In the genomic region with DNA sequence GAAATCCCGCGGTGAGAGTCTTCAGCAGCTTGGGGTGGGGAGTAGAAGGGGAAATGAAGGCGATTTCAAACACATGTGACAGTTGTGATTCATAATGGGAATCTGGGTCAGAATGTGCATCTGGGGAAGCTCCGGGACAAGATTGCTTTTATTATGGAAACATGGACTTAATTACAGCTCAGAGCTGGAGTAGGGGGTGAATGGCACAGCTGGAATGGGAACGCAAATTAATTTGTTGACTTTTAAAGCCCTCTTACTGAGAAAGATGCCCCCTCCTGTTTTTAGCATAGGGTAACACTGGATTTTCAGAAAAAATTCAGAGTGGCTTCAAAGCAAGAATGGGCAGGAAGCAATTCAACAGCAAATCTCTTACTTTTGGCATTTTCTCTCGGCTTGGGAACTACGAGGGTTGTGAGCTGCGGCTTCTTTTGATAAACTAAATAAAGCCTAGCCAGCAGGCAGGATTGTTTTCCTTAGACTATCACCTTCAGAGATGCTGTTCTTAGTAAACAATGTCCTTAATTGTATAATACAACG, we compare ENCODE assay signal across 12 mouse cellular contexts.
A peak's percentile ranks its signal among the peaks of the same experiment; 100 is the strongest.
DNase-seq lines count a peak whose midpoint lies in the region; ATAC-seq lines count a peak whose summit lies in the region.
"Had no signal": no experiment of that assay in that cellular context is flagged by ENCODE, and none has a peak within 500 bp of the region (broad histone marks: within the 10 kb centered on the region; RNA-seq: fewer than 3 reads in every experiment).

No protein-coding gene starts in this region.

- H3K4me1 ChIP-seq in midbrain, embryonic 11.5 days (ENCODE audit: control insufficient read depth, insufficient read depth, low read length): no peaks in the 10 kb centered on the region
- peaks cover 9% of the 10 kb centered on the region for H3K4me1 ChIP-seq in midbrain, embryonic 10.5 days
- 0 out of 2 replicates have a peak, but pooled peaks cover 3% of the 10 kb centered on the region for H3K4me1 ChIP-seq in embryonic facial prominence, embryonic 15.5 days
- H3K4me1 ChIP-seq in limb, embryonic 13.5 days: 0 out of 2 replicates have a peak, but pooled peaks cover 8% of the 10 kb centered on the region

- H3K9me3 ChIP-seq in midbrain, embryonic 11.5 days (ENCODE audit: control insufficient read depth, low read length): no peaks in the 10 kb centered on the region
- no peaks in the 10 kb centered on the region for H3K9me3 ChIP-seq in midbrain, embryonic 10.5 days (replicated peaks)
- no peaks in the 10 kb centered on the region for H3K9me3 ChIP-seq in embryonic facial prominence, embryonic 15.5 days (replicated peaks)
- no peaks in the 10 kb centered on the region for H3K9me3 ChIP-seq in limb, embryonic 13.5 days

- no peak overlapping the region for H3K4me2 ChIP-seq in midbrain, embryonic 11.5 days
- H3K4me2 ChIP-seq in embryonic facial prominence, embryonic 15.5 days (replicated peaks): peak overlapping the region; percentile 28
- H3K4me2 ChIP-seq in limb, embryonic 13.5 days (replicated peaks): 0 out of 2 replicates have a peak overlapping the region, but pooled peaks have one; percentile 4

- H3K36me3 ChIP-seq in midbrain, embryonic 11.5 days (ENCODE audit: control insufficient read depth, insufficient read depth, low read length): no peaks in the 10 kb centered on the region
- no peaks in the 10 kb centered on the region for H3K36me3 ChIP-seq in midbrain, embryonic 10.5 days
- no peaks in the 10 kb centered on the region for H3K36me3 ChIP-seq in embryonic facial prominence, embryonic 15.5 days
- H3K36me3 ChIP-seq in limb, embryonic 13.5 days: no peaks in the 10 kb centered on the region

- H3K27ac ChIP-seq in midbrain, embryonic 11.5 days (ENCODE audit: low read depth, low read length): no peak overlapping the region
- no peak overlapping the region for H3K27ac ChIP-seq in midbrain, embryonic 10.5 days (replicated peaks)
- no peak overlapping the region for H3K27ac ChIP-seq in embryonic facial prominence, embryonic 15.5 days (replicated peaks)
- H3K27ac ChIP-seq in limb, embryonic 13.5 days: no peak overlapping the region
- H3K27ac ChIP-seq: liver, embryonic 14.5 days had no signal

- peak; percentile 33; the same call in 1 of the 2 replicates for ATAC-seq in midbrain, embryonic 11.5 days (ENCODE audit: low FRiP score)
- ATAC-seq in embryonic facial prominence, embryonic 15.5 days (ENCODE audit: insufficient number of reproducible peaks, low FRiP score, low TSS enrichment, low read depth): no peak; the same call in 1 of the 2 replicates
- no peak for ATAC-seq in limb, embryonic 13.5 days (ENCODE audit: low FRiP score, low read depth)

- WGBS in midbrain, embryonic 11.5 days: 28% methylated on average over 9 of the region's 9 CpGs
- 40% methylated on average over 9 of the region's 9 CpGs for WGBS in midbrain, embryonic 10.5 days
- 23% methylated on average over 9 of the region's 9 CpGs for WGBS in embryonic facial prominence, embryonic 15.5 days
- WGBS in limb, embryonic 13.5 days: 27% methylated on average over 9 of the region's 9 CpGs

- no peaks in the 10 kb centered on the region for H3K27me3 ChIP-seq in midbrain, embryonic 11.5 days (ENCODE audit: control insufficient read depth, insufficient read depth, low read length)
- no peaks in the 10 kb centered on the region for H3K27me3 ChIP-seq in midbrain, embryonic 10.5 days (ENCODE audit: low read depth, poor library complexity, severe bottlenecking)
- no peaks in the 10 kb centered on the region for H3K27me3 ChIP-seq in embryonic facial prominence, embryonic 15.5 days
- no peaks in the 10 kb centered on the region for H3K27me3 ChIP-seq in limb, embryonic 13.5 days

- no peak overlapping the region for H3K4me3 ChIP-seq in midbrain, embryonic 11.5 days (ENCODE audit: low read depth, low read length)
- H3K4me3 ChIP-seq in midbrain, embryonic 10.5 days: no peak overlapping the region
- H3K4me3 ChIP-seq in embryonic facial prominence, embryonic 15.5 days (replicated peaks): peak overlapping the region; percentile 19
- no peak overlapping the region for H3K4me3 ChIP-seq in limb, embryonic 13.5 days
- H3K4me3 ChIP-seq: myocyte had no signal

- peak; percentile 88 for DNase-seq in midbrain, embryonic 11.5 days (ENCODE audit: low spot score, missing footprints)
- no peak for DNase-seq in midbrain, embryonic 10.5 days (ENCODE audit: low spot score)
- DNase-seq in retina, postnatal 1 day: peak; percentile 84
- DNase-seq in yolk sac, embryonic 10.5 days (ENCODE audit: low spot score): no peak
- DNase-seq in gastrocnemius, adult 8-10 months (ENCODE audit: low spot score in 2 of 2): no peak
- no peak for DNase-seq in cerebellum, postnatal 36 days
- DNase-seq: heart, postnatal 4 days; spleen, adult 18-20 months had no signal

- no peak overlapping the region for H3K9ac ChIP-seq in midbrain, embryonic 11.5 days (ENCODE audit: low read length)
- H3K9ac ChIP-seq in embryonic facial prominence, embryonic 15.5 days: no peak overlapping the region
- H3K9ac ChIP-seq in limb, embryonic 13.5 days: no peak overlapping the region
- H3K9ac ChIP-seq: liver, embryonic 14.5 days had no signal

Comparison
In these comparisons a context has a peak if more than half of its experiments do, and no peak if none do; other contexts are left out.
1. DNase-seq: peak in midbrain, embryonic 11.5 days (single experiment) and retina, postnatal 1 day (single experiment); none in midbrain, embryonic 10.5 days (single experiment), yolk sac, embryonic 10.5 days (single experiment), gastrocnemius, adult 8-10 months (0 of 2) and cerebellum, postnatal 36 days (0 of 2).